Mouse (Mus musculus) myocyte (in vitro differentiated cells): ENCODE measurements around the gene Olfr934. TPM values are rescaled to one million over a fixed set of nuclear protein-coding genes. Genes with fewer than 3 reads are reported as not detected.

ENCODE experiments used
- H3K27me3 ChIP-seq: one replicate; pipeline ENCODE4 v1.6.1; 2011; ENCODE audit not compliant: control insufficient read depth, insufficient read depth, insufficient read length
- H3K36me3 ChIP-seq: one replicate; pipeline ENCODE4 v1.6.1; 2011; ENCODE audit not compliant: control insufficient read depth, insufficient read depth
- H3K4me2 ChIP-seq: one replicate; pipeline ENCODE4 v1.6.1; 2011; ENCODE audit warnings: low read depth, control low read depth
- H3K4me3 ChIP-seq: one replicate; pipeline ENCODE4 v1.5.1; 2011; ENCODE audit warnings: mild to moderate bottlenecking, control low read depth, moderate library complexity
- H3K79me2 ChIP-seq: one replicate; pipeline ENCODE4 v1.6.1; 2011; ENCODE audit not compliant: control insufficient read depth, insufficient read depth
- H3ac ChIP-seq: one replicate; pipeline ENCODE4 v1.6.1; 2011; ENCODE audit not compliant: control insufficient read depth, insufficient read length
- CEBPB ChIP-seq: IDR thresholded peaks from 2 replicates; pipeline ENCODE4 v1.6.1; 2011; ENCODE audit warnings: mild to moderate bottlenecking, moderate library complexity; ENCODE audit not compliant: poor library complexity, insufficient read depth, severe bottlenecking
- E2F4 ChIP-seq: IDR thresholded peaks from one replicate; pipeline ENCODE4 v1.6.1; 2011; ENCODE audit warnings: mild to moderate bottlenecking, control low read depth, moderate library complexity; ENCODE audit not compliant: insufficient read depth
- MAX ChIP-seq: IDR thresholded peaks from one replicate; pipeline ENCODE4 v1.6.1; 2011; ENCODE audit warnings: low read depth, mild to moderate bottlenecking, control low read depth
- MYOD1 ChIP-seq, 3 experiments: IDR thresholded peaks; one replicate each; pipeline ENCODE4 v1.6.1; 2011; ENCODE audit warnings: control low read depth in 2 of 3, low read depth in 2 of 3, mild to moderate bottlenecking in 2 of 3, moderate library complexity in 1 of 3; ENCODE audit not compliant: insufficient read length in 2 of 3, control insufficient read depth in 1 of 3
- MYOG ChIP-seq, 3 experiments: IDR thresholded peaks; one replicate each; pipeline ENCODE4 v1.6.1; 2011; ENCODE audit warnings: control low read depth in 2 of 3, low read depth in 2 of 3, mild to moderate bottlenecking in 2 of 3; ENCODE audit not compliant: insufficient read length in 2 of 3, control insufficient read depth in 1 of 3, insufficient read depth in 1 of 3
- POLR2A ChIP-seq: IDR thresholded peaks from one replicate; pipeline ENCODE4 v1.6.1; 2011; ENCODE audit warnings: low read depth, mild to moderate bottlenecking, control low read depth, moderate library complexity; ENCODE audit not compliant: insufficient read length
- POLR2AphosphoS2 ChIP-seq: IDR thresholded peaks from one replicate; pipeline ENCODE4 v1.6.1; 2011; ENCODE audit warnings: low read depth, control low read depth; ENCODE audit not compliant: insufficient read length
- REST ChIP-seq: IDR thresholded peaks from one replicate; pipeline ENCODE4 v1.6.1; 2011; ENCODE audit warnings: mild to moderate bottlenecking, control low read depth, moderate library complexity; ENCODE audit not compliant: insufficient read depth, insufficient read length
- SRF ChIP-seq: IDR thresholded peaks from one replicate; pipeline ENCODE4 v1.6.1; 2011; ENCODE audit warnings: low read depth; ENCODE audit not compliant: control insufficient read depth, insufficient read length
- TCF12 ChIP-seq: IDR thresholded peaks from one replicate; pipeline ENCODE4 v1.6.1; 2011; ENCODE audit warnings: mild to moderate bottlenecking, control low read depth; ENCODE audit not compliant: poor library complexity, insufficient read depth, severe bottlenecking
- TCF3 ChIP-seq: IDR thresholded peaks from one replicate; pipeline ENCODE4 v1.6.1; 2011; ENCODE audit warnings: low read depth, control low read depth; ENCODE audit not compliant: insufficient read length
- USF1 ChIP-seq: IDR thresholded peaks from one replicate; pipeline ENCODE4 v1.6.1; 2011; ENCODE audit warnings: low read depth, mild to moderate bottlenecking, control low read depth, moderate library complexity
- polyA plus RNA-seq: library from polyadenylated mRNA; unstranded; fragments of >200 nt; fragmentation: generic; extraction: Trizol; gene quantifications from one replicate; pipeline ENCODE4 v1.2.1, GENCODE M21; 2012; ENCODE audit warnings: missing spikeins

The Olfr934 gene
- not detected for polyA plus RNA-seq

DNA sequence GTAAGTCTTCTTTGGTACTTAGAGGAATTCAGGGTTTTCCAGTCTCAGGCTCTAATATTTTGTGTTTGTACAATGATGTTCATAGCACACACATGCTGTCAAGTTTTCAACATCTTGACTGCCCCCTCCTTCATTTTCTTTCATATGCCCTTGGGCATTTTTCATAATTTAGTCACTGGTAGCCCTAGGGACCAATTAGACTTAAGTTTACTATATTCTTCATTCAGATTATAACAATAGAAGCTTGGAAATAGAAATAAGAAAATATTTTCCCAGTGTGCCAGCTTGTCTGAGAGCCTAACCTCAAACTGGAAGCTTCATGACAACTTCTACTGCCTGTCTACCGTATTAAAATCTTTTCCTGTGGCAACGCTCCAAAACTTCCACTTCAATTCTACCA, at the start of gene Olfr934:
Olfr934 (minus strand) TSS at position 101 of the 400 bp plus-strand sequence.
- Histone ChIP-seq H3K4me2 (no peak within 1 kb of the TSS), H3K79me2 (no peaks in the 10 kb centered on the region), H3K27me3 (no peaks in the 10 kb centered on the region), H3K36me3 (no peaks in the 10 kb centered on the region), H3ac (no peak within 1 kb of the TSS), H3K4me3 (no peak within 1 kb of the TSS)
- TF ChIP-seq MYOG (IDR thresholded peaks at IDR 0.05; ENCODE audit: control insufficient read depth in 1 of 3, insufficient read depth in 1 of 3, insufficient read length in 2 of 3, low read depth in 2 of 3) (no peak), POLR2A (no peak), SRF (no peak), TCF3 (no peak), REST (no peak), USF1 (no peak), POLR2AphosphoS2 (no peak), TCF12 (no peak), MAX (no peak), E2F4 (no peak), MYOD1 (IDR thresholded peaks at IDR 0.05; ENCODE audit: control insufficient read depth in 1 of 3, insufficient read length in 2 of 3, low read depth in 2 of 3) (no peak), CEBPB (no peak)

GRCm38 (mm10) chr9:39023277-39023676, 35.2 kb upstream of the Olfr934 start, which contains the start of gene Olfr146:
Gene Olfr146, minus strand, starts transcription at chr9:39023377.
- Histone ChIP-seq H3K4me2 (no peak within 1 kb of the TSS), H3K4me3 (no peak within 1 kb of the TSS), H3K27me3 (no peaks in the 10 kb centered on the region), H3K36me3 (no peaks in the 10 kb centered on the region), H3K79me2 (no peaks in the 10 kb centered on the region), H3ac (no peak within 1 kb of the TSS)
- TF ChIP-seq SRF: no peak
- TF ChIP-seq E2F4: no peak
- TF ChIP-seq MYOD1 (IDR thresholded peaks at IDR 0.05; ENCODE audit: control insufficient read depth in 1 of 3, insufficient read length in 2 of 3, low read depth in 2 of 3): no peak
- TF ChIP-seq CEBPB: no peak
- TF ChIP-seq USF1: no peak
- no peak for TF ChIP-seq TCF3
- no peak for TF ChIP-seq POLR2A
- no peak for TF ChIP-seq TCF12
- no peak for TF ChIP-seq MYOG (IDR thresholded peaks at IDR 0.05; ENCODE audit: control insufficient read depth in 1 of 3, insufficient read depth in 1 of 3, insufficient read length in 2 of 3, low read depth in 2 of 3)
- no peak for TF ChIP-seq REST
- TF ChIP-seq POLR2AphosphoS2: no peak
- TF ChIP-seq MAX: no peak

DNA sequence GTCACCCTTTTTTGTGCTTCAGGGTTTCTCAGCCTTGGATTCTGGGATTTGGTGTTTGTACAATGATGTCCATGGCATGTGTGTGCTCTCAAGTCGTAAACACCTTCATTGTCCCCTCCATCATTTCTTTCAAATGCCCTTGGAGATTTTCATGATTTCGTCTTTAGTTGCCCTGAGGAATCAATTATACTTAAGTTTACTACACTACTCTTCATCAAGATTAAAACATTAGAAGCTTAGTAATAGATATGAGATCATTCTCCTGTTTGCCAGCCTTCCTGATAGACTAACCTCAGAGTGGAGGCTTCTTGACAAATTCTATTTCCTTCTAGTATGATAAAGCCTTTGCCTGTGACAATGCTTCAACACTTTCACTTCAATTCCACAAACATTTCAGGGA, 11.5 kb upstream of the Olfr934 start, which contains the start of gene Olfr935:
Olfr935 (minus strand) TSS at position 101 of the 400 bp plus-strand sequence.
- Histone ChIP-seq H3K79me2 (no peaks in the 10 kb centered on the region), H3K36me3 (no peaks in the 10 kb centered on the region), H3K27me3 (no peaks in the 10 kb centered on the region), H3K4me3 (no peak within 1 kb of the TSS), H3ac (no peak within 1 kb of the TSS), H3K4me2 (no peak within 1 kb of the TSS)
- TF ChIP-seq MYOD1 (IDR thresholded peaks at IDR 0.05; ENCODE audit: control insufficient read depth in 1 of 3, insufficient read length in 2 of 3, low read depth in 2 of 3) (no peak), MYOG (IDR thresholded peaks at IDR 0.05; ENCODE audit: control insufficient read depth in 1 of 3, insufficient read depth in 1 of 3, insufficient read length in 2 of 3, low read depth in 2 of 3) (no peak), POLR2AphosphoS2 (no peak), CEBPB (no peak), MAX (no peak), POLR2A (no peak), USF1 (no peak)

- Histone ChIP-seq H3K4me3 (no peak within 1 kb of the TSS), H3ac (no peak within 1 kb of the TSS), H3K27me3 (no peaks in the 10 kb centered on the region), H3K36me3 (no peaks in the 10 kb centered on the region), H3K4me2 (no peak within 1 kb of the TSS), H3K79me2 (no peaks in the 10 kb centered on the region)
- TF ChIP-seq MYOG (IDR thresholded peaks at IDR 0.05; ENCODE audit: control insufficient read depth in 1 of 3, insufficient read depth in 1 of 3, insufficient read length in 2 of 3, low read depth in 2 of 3): no peak
Observed at GRCm38 (mm10) chr9:38972013-38972412, 16.1 kb downstream of the Olfr934 start, which contains the start of gene Olfr933. Gene Olfr933, plus strand, starts transcription at chr9:38972313.

DNA sequence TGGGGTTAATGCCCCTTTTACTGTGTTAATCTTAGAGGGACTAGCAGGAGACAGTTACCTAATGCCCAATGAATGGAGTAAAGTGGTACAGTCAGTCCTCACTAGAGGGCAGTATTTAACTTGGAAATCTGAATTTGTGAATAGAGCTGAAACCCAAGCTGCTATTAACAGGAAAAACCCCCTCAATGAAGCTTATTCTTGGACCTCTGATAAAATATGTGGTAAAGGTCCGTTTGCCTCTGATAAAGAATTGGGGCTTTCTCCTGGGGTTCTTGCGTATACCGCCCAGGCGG, 34.0 kb downstream of the Olfr934 start:
- peak overlapping the region; percentile 73 for H3K4me2 ChIP-seq
- TF ChIP-seq POLR2AphosphoS2: no peak
- TF ChIP-seq MAX: no peak
- no peaks in the 10 kb centered on the region for H3K79me2 ChIP-seq

More for the DNA sequence above, 34.0 kb downstream of the Olfr934 start:
- Histone ChIP-seq H3ac (no peak overlapping the region), H3K27me3 (no peaks in the 10 kb centered on the region), H3K36me3 (no peaks in the 10 kb centered on the region), H3K4me3 (peak overlapping the region; percentile 8)
